Mouse (Mus musculus): Measurements from ENCODE around the gene Adcy2. TPM values are rescaled to one million over a fixed set of nuclear protein-coding genes. Genes with fewer than 3 reads are reported as not detected.

Adcy2 gene
- polyA plus RNA-seq, 1 experiment, result 3.8 TPM

GRCm38 (mm10) chr13:68749801-68750200, 249.5 kb downstream of the Adcy2 start:
- TF ChIP-seq CTCF (IDR thresholded peaks at IDR 0.05; ENCODE audit: control insufficient read depth, insufficient read depth, low read length) (no peak), POLR2A (IDR thresholded peaks at IDR 0.05; ENCODE audit: borderline replicate concordance, control insufficient read depth, low read depth, low read length) (no peak)
- Histone ChIP-seq H3K27ac (ENCODE audit: control insufficient read depth, insufficient read depth, low read depth, low read length, poor library complexity) (no peak overlapping the region), H3K4me3 (replicated peaks; ENCODE audit: control insufficient read depth, low read depth, low read length) (no peak overlapping the region), H3K4me1 (ENCODE audit: control insufficient read depth, insufficient read depth, low read length) (no peaks in the 10 kb centered on the region)
- 61% methylated on average over 9 of the region's 9 CpGs for WGBS

DNA sequence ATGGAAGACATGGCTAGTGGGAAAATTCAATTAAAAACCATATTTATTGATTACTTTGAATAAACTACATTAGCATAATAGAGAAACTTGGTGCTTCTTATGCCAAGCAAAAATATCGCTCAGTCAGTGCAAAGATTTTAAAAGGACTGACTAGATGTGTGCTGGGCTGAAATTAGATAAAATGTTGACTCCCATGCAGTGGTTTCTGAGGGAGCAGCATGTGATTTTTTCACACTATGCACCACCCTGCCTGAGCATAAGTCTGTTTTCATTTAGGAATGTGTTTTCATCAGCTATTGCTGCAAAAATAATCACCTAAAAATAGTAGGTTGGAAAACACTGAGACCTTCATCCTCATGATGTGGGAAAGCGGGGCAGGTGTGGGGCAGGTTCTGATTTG, 250.0 kb downstream of the Adcy2 start:
- WGBS, result 67% methylated on average over 2 of the region's 2 CpGs

DNA sequence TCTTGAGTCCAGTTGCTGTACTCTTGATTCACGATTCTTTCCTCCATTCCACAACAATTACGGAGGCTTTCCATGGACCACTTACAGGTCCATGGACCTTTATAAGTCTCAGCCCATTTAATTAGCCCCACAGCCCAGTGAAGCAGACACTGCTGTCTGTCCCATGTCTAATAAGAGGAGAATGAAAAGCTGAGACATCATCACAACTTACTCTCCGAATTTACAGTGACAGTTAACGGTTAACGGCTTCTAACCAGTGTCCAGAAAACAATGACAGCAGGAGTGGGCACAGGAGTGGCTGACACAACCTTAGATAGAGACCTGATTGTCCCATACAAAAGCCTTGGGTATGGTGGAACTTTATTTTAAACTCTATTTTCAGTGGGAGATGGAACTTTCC, 253.9 kb downstream of the Adcy2 start:
- Histone ChIP-seq H3K4me1 (ENCODE audit: control insufficient read depth, insufficient read depth, low read length) (no peaks in the 10 kb centered on the region), H3K4me3 (replicated peaks; ENCODE audit: control insufficient read depth, low read depth, low read length) (no peak overlapping the region), H3K27ac (ENCODE audit: control insufficient read depth, insufficient read depth, low read depth, low read length, poor library complexity) (no peak overlapping the region)
- no peak for TF ChIP-seq POLR2A (IDR thresholded peaks at IDR 0.05; ENCODE audit: borderline replicate concordance, control insufficient read depth, low read depth, low read length)
- no peak for TF ChIP-seq CTCF (IDR thresholded peaks at IDR 0.05; ENCODE audit: control insufficient read depth, insufficient read depth, low read length)
- 76% methylated on average over 5 of the region's 5 CpGs for WGBS

More for the DNA sequence above, 250.0 kb downstream of the Adcy2 start:
- no peak for TF ChIP-seq POLR2A (IDR thresholded peaks at IDR 0.05; ENCODE audit: borderline replicate concordance, control insufficient read depth, low read depth, low read length)
- no peak for TF ChIP-seq CTCF (IDR thresholded peaks at IDR 0.05; ENCODE audit: control insufficient read depth, insufficient read depth, low read length)
- H3K27ac ChIP-seq (ENCODE audit: control insufficient read depth, insufficient read depth, low read depth, low read length, poor library complexity), result no peak overlapping the region
- H3K4me1 ChIP-seq (ENCODE audit: control insufficient read depth, insufficient read depth, low read length), result no peaks in the 10 kb centered on the region
- H3K4me3 ChIP-seq (replicated peaks; ENCODE audit: control insufficient read depth, low read depth, low read length), result no peak overlapping the region

- Histone ChIP-seq H3K27ac (ENCODE audit: control insufficient read depth, insufficient read depth, low read depth, low read length, poor library complexity) (no peak overlapping the region), H3K4me3 (replicated peaks; ENCODE audit: control insufficient read depth, low read depth, low read length) (no peak overlapping the region), H3K4me1 (ENCODE audit: control insufficient read depth, insufficient read depth, low read length) (no peaks in the 10 kb centered on the region)
- TF ChIP-seq CTCF (IDR thresholded peaks at IDR 0.05; ENCODE audit: control insufficient read depth, insufficient read depth, low read length) (no peak), POLR2A (IDR thresholded peaks at IDR 0.05; ENCODE audit: borderline replicate concordance, control insufficient read depth, low read depth, low read length) (no peak)
Measured at GRCm38 (mm10) chr13:68712661-68713060, 286.7 kb downstream of the Adcy2 start.

DNA sequence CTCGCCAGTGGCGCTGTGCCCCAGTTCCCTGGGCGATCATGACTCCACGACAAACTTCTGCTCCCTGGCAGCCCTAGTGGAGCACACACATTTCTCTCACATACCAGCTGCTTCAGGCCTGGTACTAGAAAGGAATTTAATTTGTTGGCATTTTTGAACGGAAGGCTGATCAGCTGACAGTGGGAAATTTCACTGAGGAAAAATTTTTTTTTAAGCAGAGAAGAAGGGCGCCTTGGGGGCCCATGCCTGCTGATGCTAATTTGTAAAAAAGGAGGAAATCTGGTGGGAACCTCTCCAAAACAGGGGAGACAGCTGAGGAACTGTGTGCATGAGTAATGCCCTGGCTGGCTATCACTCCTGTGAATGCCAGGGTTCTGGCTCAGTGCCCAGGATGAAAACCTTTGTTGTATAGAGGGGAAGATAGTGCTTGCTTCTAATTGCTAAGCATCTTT, 292.0 kb downstream of the Adcy2 start:
- no peak for TF ChIP-seq CTCF (IDR thresholded peaks at IDR 0.05; ENCODE audit: control insufficient read depth, insufficient read depth, low read length)
- no peak for TF ChIP-seq POLR2A (IDR thresholded peaks at IDR 0.05; ENCODE audit: borderline replicate concordance, control insufficient read depth, low read depth, low read length)
- 85% methylated on average over 6 of the region's 6 CpGs for WGBS
- Histone ChIP-seq H3K27ac (ENCODE audit: control insufficient read depth, insufficient read depth, low read depth, low read length, poor library complexity) (no peak overlapping the region), H3K4me3 (replicated peaks; ENCODE audit: control insufficient read depth, low read depth, low read length) (no peak overlapping the region), H3K4me1 (ENCODE audit: control insufficient read depth, insufficient read depth, low read length) (no peaks in the 10 kb centered on the region)

DNA sequence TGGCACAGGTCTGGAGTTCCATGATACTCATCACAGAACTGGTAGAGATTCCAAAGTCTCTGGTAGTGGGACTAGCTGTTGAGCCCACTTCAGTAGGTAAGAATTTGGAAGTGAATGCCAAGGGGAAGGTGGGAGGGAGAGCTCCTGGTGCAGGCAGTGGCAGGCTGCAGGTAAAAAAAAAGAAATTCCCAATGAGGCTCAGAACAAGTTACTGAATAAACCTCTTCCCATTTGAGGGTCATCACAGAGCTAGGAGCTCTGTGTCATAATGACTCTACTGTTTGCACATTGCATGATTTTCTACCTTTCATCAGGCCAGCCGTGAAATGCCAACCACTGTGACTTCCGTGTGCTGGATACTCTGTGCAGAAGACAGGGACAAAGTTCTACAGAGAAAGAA, 314.4 kb downstream of the Adcy2 start:
- TF ChIP-seq CTCF (IDR thresholded peaks at IDR 0.05; ENCODE audit: control insufficient read depth, insufficient read depth, low read length) (no peak), POLR2A (IDR thresholded peaks at IDR 0.05; ENCODE audit: borderline replicate concordance, control insufficient read depth, low read depth, low read length) (no peak)
- no peak overlapping the region for H3K4me3 ChIP-seq (replicated peaks; ENCODE audit: control insufficient read depth, low read depth, low read length)
- 89% methylated on average over 2 of the region's 2 CpGs for WGBS

DNA sequence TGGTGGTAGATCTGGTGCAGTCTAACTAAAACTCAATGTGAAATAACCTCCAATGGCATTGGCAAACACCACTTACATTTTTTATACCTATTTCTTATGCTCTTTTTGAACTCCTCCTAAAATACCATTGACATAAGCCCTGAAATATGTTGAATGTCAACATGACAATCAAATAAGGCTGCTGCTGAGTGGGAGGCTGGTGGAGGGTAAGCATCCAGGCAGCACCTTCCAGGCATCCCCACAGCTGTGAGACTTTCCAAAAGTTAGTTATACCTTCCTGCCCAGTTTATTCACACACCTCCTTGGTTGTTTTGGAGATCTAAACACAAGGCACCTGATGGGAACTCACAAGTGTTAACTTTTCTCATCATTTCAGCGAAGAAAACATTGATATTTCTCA, 318.9 kb downstream of the Adcy2 start:
- Histone ChIP-seq H3K4me1 (ENCODE audit: control insufficient read depth, insufficient read depth, low read length) (no peaks in the 10 kb centered on the region), H3K4me3 (replicated peaks; ENCODE audit: control insufficient read depth, low read depth, low read length) (no peak overlapping the region), H3K27ac (ENCODE audit: control insufficient read depth, insufficient read depth, low read depth, low read length, poor library complexity) (no peak overlapping the region)
- no peak for TF ChIP-seq CTCF (IDR thresholded peaks at IDR 0.05; ENCODE audit: control insufficient read depth, insufficient read depth, low read length)
- TF ChIP-seq POLR2A (IDR thresholded peaks at IDR 0.05; ENCODE audit: borderline replicate concordance, control insufficient read depth, low read depth, low read length), result no peak
- 41% methylated on average over 1 of the region's 1 CpGs for WGBS

More for the DNA sequence above, 314.4 kb downstream of the Adcy2 start:
- no peaks in the 10 kb centered on the region for H3K4me1 ChIP-seq (ENCODE audit: control insufficient read depth, insufficient read depth, low read length)
- H3K27ac ChIP-seq (ENCODE audit: control insufficient read depth, insufficient read depth, low read depth, low read length, poor library complexity), result no peak overlapping the region

DNA sequence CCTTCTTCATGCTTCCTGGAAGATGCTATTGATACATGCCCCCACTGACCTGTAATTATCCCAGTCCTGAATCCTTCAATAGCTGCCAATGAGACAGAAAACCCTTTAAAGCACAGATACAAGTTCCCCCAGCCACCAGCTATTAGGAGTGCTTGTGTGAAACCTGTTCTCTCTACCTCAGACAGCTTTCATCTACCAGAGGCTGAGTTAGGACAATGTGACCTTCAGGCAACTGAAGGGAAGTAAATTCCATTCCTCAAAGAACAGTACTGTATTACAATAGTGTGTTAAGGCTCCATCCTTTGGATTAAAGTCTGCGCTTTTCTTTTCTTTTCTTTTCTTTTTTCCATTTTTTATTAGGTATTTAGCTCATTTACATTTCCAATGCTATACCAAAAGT, 356.6 kb downstream of the Adcy2 start:
- TF ChIP-seq POLR2A (IDR thresholded peaks at IDR 0.05; ENCODE audit: borderline replicate concordance, control insufficient read depth, low read depth, low read length) (no peak), CTCF (IDR thresholded peaks at IDR 0.05; ENCODE audit: control insufficient read depth, insufficient read depth, low read length) (no peak)
- WGBS, result 77% methylated on average over 1 of the region's 1 CpGs
- Histone ChIP-seq H3K27ac (ENCODE audit: control insufficient read depth, insufficient read depth, low read depth, low read length, poor library complexity) (no peak overlapping the region), H3K4me3 (replicated peaks; ENCODE audit: control insufficient read depth, low read depth, low read length) (no peak overlapping the region), H3K4me1 (ENCODE audit: control insufficient read depth, insufficient read depth, low read length) (no peaks in the 10 kb centered on the region)

DNA sequence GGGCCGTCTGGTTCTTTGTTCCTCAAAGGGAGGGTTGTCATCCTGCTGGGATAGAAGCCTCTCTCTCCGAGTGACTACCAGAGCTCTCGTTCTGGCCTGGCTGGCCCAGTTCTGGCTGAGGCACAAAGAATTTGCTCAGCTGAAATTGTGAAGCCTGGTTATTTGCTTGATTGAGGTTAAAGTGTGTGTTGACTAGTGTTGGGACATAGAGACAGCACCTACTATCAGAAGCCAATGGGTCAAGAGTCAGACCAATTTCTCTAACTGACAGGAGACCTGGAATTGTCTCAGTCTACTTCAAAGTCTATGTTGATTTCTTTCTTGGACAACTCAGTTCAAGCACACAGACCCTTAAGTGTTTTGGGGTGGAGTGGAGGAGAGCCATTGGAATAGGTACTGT, 372.3 kb downstream of the Adcy2 start:
- WGBS, result 73% methylated on average over 3 of the region's 3 CpGs
- TF ChIP-seq CTCF (IDR thresholded peaks at IDR 0.05; ENCODE audit: control insufficient read depth, insufficient read depth, low read length), result no peak
- no peak for TF ChIP-seq POLR2A (IDR thresholded peaks at IDR 0.05; ENCODE audit: borderline replicate concordance, control insufficient read depth, low read depth, low read length)
- no peak overlapping the region for H3K4me3 ChIP-seq (replicated peaks; ENCODE audit: control insufficient read depth, low read depth, low read length)
- H3K27ac ChIP-seq (ENCODE audit: control insufficient read depth, insufficient read depth, low read depth, low read length, poor library complexity), result no peak overlapping the region
- H3K4me1 ChIP-seq (ENCODE audit: control insufficient read depth, insufficient read depth, low read length), result no peaks in the 10 kb centered on the region

Data from bone marrow, adult 2 months (tissue).